Mouse (Mus musculus) kidney, adult 2 months (tissue): Measurements from ENCODE around the gene Slc6a3. TPM values are rescaled to one million over a fixed set of nuclear protein-coding genes. Genes with fewer than 3 reads are reported as not detected.

ENCODE experiments used
- DNase-seq: peaks from one replicate; pipeline ENCODE4 v3.0.0; 2021
- H3K27ac ChIP-seq: fragments of 200-500 bp; 2 replicates; pipeline ENCODE4 v1.5.1; 2012; ENCODE audit warnings: low read depth, low read length, control low read depth, inconsistent platforms; ENCODE audit not compliant: insufficient read depth
- H3K27me3 ChIP-seq: fragments of 200-500 bp; replicated peaks from 2 replicates; pipeline ENCODE4 v1.6.1; 2012; ENCODE audit warnings: mild to moderate bottlenecking, moderate library complexity, low read length, inconsistent platforms; ENCODE audit not compliant: control insufficient read depth, insufficient read depth
- H3K36me3 ChIP-seq: fragments of 200-500 bp; 2 replicates; pipeline ENCODE4 v1.6.1; 2012; ENCODE audit warnings: mild to moderate bottlenecking, moderate library complexity, low read length, inconsistent platforms; ENCODE audit not compliant: control insufficient read depth, insufficient read depth
- H3K4me1 ChIP-seq: fragments of 200-500 bp; 2 replicates; pipeline ENCODE4 v1.6.1; 2011; ENCODE audit warnings: low read length; ENCODE audit not compliant: control insufficient read depth, insufficient read depth
- H3K4me3 ChIP-seq: fragments of 200-500 bp; 2 replicates; pipeline ENCODE4 v1.5.1; 2011; ENCODE audit warnings: mild to moderate bottlenecking, low read depth, low read length, control low read depth; ENCODE audit not compliant: insufficient read depth
- CTCF ChIP-seq: fragments of 200-500 bp; conservative IDR thresholded peaks from 2 replicates; pipeline ENCODE4 v1.5.1; 2011; ENCODE audit warnings: low read depth, mild to moderate bottlenecking, control low read depth, low read length, moderate library complexity, mixed read lengths; ENCODE audit not compliant: insufficient read depth, insufficient read length
- POLR2A ChIP-seq: fragments of 200-500 bp; IDR thresholded peaks from one replicate; pipeline ENCODE4 v1.6.1; 2011; ENCODE audit warnings: low read depth, low read length, control low read depth
- WGBS: fragments of 180-500 bp; shearing (Covaris S2); methylation state at CpG from one replicate; pipeline ENCODE4 v1.1.7; 2018; 5-methylcytosine and 5-hydroxymethylcytosine counted together
- polyA plus RNA-seq: library from polyadenylated mRNA; depleted of rRNA; stranded (reverse); fragments of >200 nt; gene quantifications from 2 replicates; pipeline ENCODE4 v1.2.3, GENCODE M21; 2012

Gene Slc6a3
- polyA plus RNA-seq, 1 experiment = 0.06 TPM

GRCm38 (mm10) chr13:73512776-73513673 is 23.5 kb upstream of the Slc6a3 start:
- WGBS = 54% methylated on average over 13 of the region's 13 CpGs
- H3K27me3 ChIP-seq = no peaks in the 10 kb centered on the region
- H3K27ac ChIP-seq = no peak overlapping the region
- no peaks in the 10 kb centered on the region for H3K4me1 ChIP-seq
- no peak overlapping the region for H3K4me3 ChIP-seq
- H3K36me3 ChIP-seq = no peaks in the 10 kb centered on the region
- peak; percentile 90 for TF ChIP-seq CTCF
- no peak for TF ChIP-seq POLR2A
- peak; percentile 85 for DNase-seq

- DNase-seq = no peak
- H3K36me3 ChIP-seq = no peaks in the 10 kb centered on the region
- no peak for TF ChIP-seq CTCF
- no peak for TF ChIP-seq POLR2A
- WGBS = 85% methylated on average over 4 of the region's 4 CpGs
- no peaks in the 10 kb centered on the region for H3K27me3 ChIP-seq
- no peak overlapping the region for H3K27ac ChIP-seq
- H3K4me3 ChIP-seq = no peak overlapping the region
- H3K4me1 ChIP-seq = no peaks in the 10 kb centered on the region
Measured at GRCm38 (mm10) chr13:73516886-73517285, 19.7 kb upstream of the Slc6a3 start.

GRCm38 (mm10) chr13:73533716-73534115 is 2.8 kb upstream of the Slc6a3 start:
- H3K36me3 ChIP-seq = no peaks in the 10 kb centered on the region
- no peaks in the 10 kb centered on the region for H3K27me3 ChIP-seq
- no peak overlapping the region for H3K4me3 ChIP-seq
- no peaks in the 10 kb centered on the region for H3K4me1 ChIP-seq
- 87% methylated on average over 3 of the region's 3 CpGs for WGBS
- DNase-seq = no peak
- TF ChIP-seq POLR2A (no peak), CTCF (no peak)
- H3K27ac ChIP-seq = no peak overlapping the region

- Histone ChIP-seq H3K4me1 (no peaks in the 10 kb centered on the region), H3K4me3 (no peak overlapping the region), H3K27ac (no peak overlapping the region), H3K36me3 (no peaks in the 10 kb centered on the region), H3K27me3 (no peaks in the 10 kb centered on the region)
- TF ChIP-seq POLR2A (no peak), CTCF (no peak)
- DNase-seq = no peak
- whole genome bisulfite sequencing = 68% methylated on average over 3 of the region's 3 CpGs
Measured at GRCm38 (mm10) chr13:73535287-73535686, 1.3 kb upstream of the Slc6a3 start.

GRCm38 (mm10) chr13:73536824-73537223 is 277 bp downstream of the Slc6a3 start:
- H3K4me3 ChIP-seq = peak overlapping the region; percentile 25; the same call in 1 of the 2 replicates
- no peaks in the 10 kb centered on the region for H3K36me3 ChIP-seq
- TF ChIP-seq CTCF = no peak
- TF ChIP-seq POLR2A = no peak
- 13% methylated on average over 13 of the region's 13 CpGs for WGBS
- no peaks in the 10 kb centered on the region for H3K4me1 ChIP-seq
- no peaks in the 10 kb centered on the region for H3K27me3 ChIP-seq
- H3K27ac ChIP-seq = no peak overlapping the region
- DNase-seq = no peak

GRCm38 (mm10) chr13:73564201-73564600 is 27.7 kb downstream of the Slc6a3 start:
- WGBS = 90% methylated on average over 5 of the region's 5 CpGs
- no peaks in the 10 kb centered on the region for H3K36me3 ChIP-seq
- H3K4me3 ChIP-seq = no peak overlapping the region
- no peak overlapping the region for H3K27ac ChIP-seq
- no peak for DNase-seq
- TF ChIP-seq POLR2A (no peak), CTCF (no peak)
- no peaks in the 10 kb centered on the region for H3K27me3 ChIP-seq
- no peaks in the 10 kb centered on the region for H3K4me1 ChIP-seq

- no peaks in the 10 kb centered on the region for H3K4me1 ChIP-seq
- H3K27ac ChIP-seq = no peak overlapping the region
- TF ChIP-seq POLR2A (no peak), CTCF (no peak)
- H3K27me3 ChIP-seq = no peaks in the 10 kb centered on the region
- H3K4me3 ChIP-seq = no peak overlapping the region
- H3K36me3 ChIP-seq = no peaks in the 10 kb centered on the region
- no peak for DNase-seq
Measured at GRCm38 (mm10) chr13:73575051-73575450, 38.5 kb downstream of the Slc6a3 start.
